Mouse (Mus musculus) liver, embryonic 14.5 days (tissue): ENCODE results near the gene Gatb. TPM values are rescaled to one million over a fixed set of nuclear protein-coding genes. Genes with fewer than 3 reads are reported as not detected.
"Not testable (repeated sequence)": the region's sequence is repeated elsewhere in the genome, so short reads cannot be mapped to it uniquely, and the experiment has no call there.

Source experiments
- ATAC-seq: fragments of 200-750 bp; cut with Nextera tagmentation; 2 replicates; pipeline ENCODE4 v1.8.0; 2017; ENCODE audit warnings: moderate number of reproducible peaks, mild to moderate bottlenecking, moderate library complexity; ENCODE audit not compliant: insufficient read depth
- DNase-seq, 3 experiments: peaks; one replicate each; pipeline ENCODE4 v3.0.0-alpha.2; 2012 to 2013; ENCODE audit warnings: low read depth in 3 of 3, low spot score in 3 of 3
- H3K27ac ChIP-seq: fragments of 300-500 bp; sonication (generic); 2 replicates; pipeline ENCODE4 v1.5.1; 2014; ENCODE audit warnings: moderate library complexity, mild to moderate bottlenecking, control low read depth, inconsistent platforms
- H3K27me3 ChIP-seq: fragments of 300-500 bp; sonication (generic); 2 replicates; pipeline ENCODE4 v1.6.1; 2014; ENCODE audit warnings: mild to moderate bottlenecking, low read length, moderate library complexity; ENCODE audit not compliant: control insufficient read depth, insufficient read depth
- H3K36me3 ChIP-seq: fragments of 300-500 bp; sonication (generic); replicated peaks from 2 replicates; pipeline ENCODE4 v1.6.1; 2014; ENCODE audit warnings: low read depth; ENCODE audit not compliant: control insufficient read depth, insufficient read depth
- H3K4me1 ChIP-seq, 2 experiments: fragments of 200-500 bp in 1 of 2; fragments of 300-500 bp in 1 of 2; sonication (generic) in 1 of 2; replicated peaks; 2 replicates each; pipeline ENCODE4 v1.6.1; 2012 to 2014; ENCODE audit warnings: antibody characterized with exemption in 1 of 2, inconsistent platforms in 1 of 2, low read length in 1 of 2; ENCODE audit not compliant: control insufficient read depth in 2 of 2, insufficient read depth in 2 of 2
- H3K4me2 ChIP-seq: fragments of 300-500 bp; sonication (generic); 2 replicates; pipeline ENCODE4 v1.6.1; 2014; ENCODE audit warnings: low read depth, mild to moderate bottlenecking, control low read depth, moderate library complexity
- H3K4me3 ChIP-seq, 2 experiments: fragments of 200-500 bp in 1 of 2; fragments of 300-500 bp in 1 of 2; sonication (generic) in 1 of 2; 2 replicates each; pipeline ENCODE4 v1.5.1; 2012 to 2014; ENCODE audit warnings: low read depth in 2 of 2, low read length in 2 of 2, mild to moderate bottlenecking in 2 of 2, control low read depth in 1 of 2, inconsistent platforms in 1 of 2, moderate library complexity in 1 of 2; ENCODE audit not compliant: insufficient read depth in 1 of 2
- H3K9ac ChIP-seq: fragments of 300-500 bp; sonication (generic); replicated peaks from 2 replicates; pipeline ENCODE4 v1.6.1; 2014; ENCODE audit warnings: mild to moderate bottlenecking, control low read depth, moderate library complexity
- H3K9me3 ChIP-seq: fragments of 300-500 bp; sonication (generic); 2 replicates; pipeline ENCODE4 v1.6.1; 2016; ENCODE audit warnings: low read length, mixed read lengths; ENCODE audit not compliant: control insufficient read depth
- CTCF ChIP-seq: IDR thresholded peaks from 2 replicates; pipeline ENCODE4 v1.5.1; 2016; ENCODE audit warnings: antibody characterized with exemption, low read depth, control low read depth
- EP300 ChIP-seq: IDR thresholded peaks from 2 replicates; pipeline ENCODE4 v1.6.1; 2016; ENCODE audit warnings: antibody characterized with exemption, low read depth
- WGBS: fragments of 180-500 bp; shearing (Covaris S2); extraction: QIAGEN DNeasy Blood & Tissue Kit; methylation state at CpG from one replicate; pipeline ENCODE4 v1.1.7; 2014; ENCODE audit not compliant: insufficient replicate concordance; 5-methylcytosine and 5-hydroxymethylcytosine counted together
- polyA plus RNA-seq, 2 experiments: library from polyadenylated mRNA; depleted of rRNA in 1 of 2; stranded (reverse) in 1 of 2; unstranded in 1 of 2; fragments of >200 nt; fragmentation: Nextera tagmentation in 1 of 2; extraction: Ambion mirVana in 1 of 2; gene quantifications; 2 replicates each; pipeline versions ENCODE4 v1.2.1 to v1.2.3; 2012 to 2014

Gene Gatb
- polyA plus RNA-seq, 2 experiments: 6.4 to 15.2 TPM

DNA sequence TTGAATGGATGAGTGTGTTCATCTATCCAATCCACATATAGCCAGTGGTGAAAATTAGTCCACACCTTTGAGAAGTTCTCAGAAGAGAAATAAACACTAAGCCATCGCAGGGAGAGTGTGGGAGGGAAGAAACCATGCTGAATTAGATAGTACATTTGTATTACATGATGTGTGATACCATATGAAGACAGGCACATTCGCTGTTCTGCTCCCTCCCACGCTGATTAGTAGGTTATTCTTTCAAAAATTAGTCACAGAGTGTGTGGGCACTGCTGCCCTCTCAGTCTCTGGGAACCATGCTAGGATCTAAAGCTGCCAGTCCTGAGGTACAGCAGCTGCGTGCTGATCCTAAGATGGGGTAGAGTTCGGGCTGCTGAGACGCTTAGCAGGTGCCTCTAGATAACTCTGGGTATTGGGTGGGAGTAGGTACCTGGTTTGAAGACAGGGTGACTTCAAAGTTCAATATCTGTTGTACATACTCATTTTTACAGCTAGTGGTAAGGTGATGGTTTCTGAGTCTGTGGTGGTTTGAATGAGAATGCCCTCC is 20.1 kb upstream of the Gatb start:
- no peak overlapping the region for H3K9ac ChIP-seq
- no peaks in the 10 kb centered on the region for H3K27me3 ChIP-seq
- no peak overlapping the region for H3K27ac ChIP-seq
- TF ChIP-seq CTCF (no peak), EP300 (no peak)
- DNase-seq: no peak
- no peak overlapping the region for H3K4me3 ChIP-seq
- WGBS: 70% methylated on average over 6 of the region's 6 CpGs
- no peak overlapping the region for H3K4me2 ChIP-seq
- ATAC-seq: no peak
- no peaks in the 10 kb centered on the region for H3K4me1 ChIP-seq
- H3K9me3 ChIP-seq: no peaks in the 10 kb centered on the region
- H3K36me3 ChIP-seq: no peaks in the 10 kb centered on the region

DNA sequence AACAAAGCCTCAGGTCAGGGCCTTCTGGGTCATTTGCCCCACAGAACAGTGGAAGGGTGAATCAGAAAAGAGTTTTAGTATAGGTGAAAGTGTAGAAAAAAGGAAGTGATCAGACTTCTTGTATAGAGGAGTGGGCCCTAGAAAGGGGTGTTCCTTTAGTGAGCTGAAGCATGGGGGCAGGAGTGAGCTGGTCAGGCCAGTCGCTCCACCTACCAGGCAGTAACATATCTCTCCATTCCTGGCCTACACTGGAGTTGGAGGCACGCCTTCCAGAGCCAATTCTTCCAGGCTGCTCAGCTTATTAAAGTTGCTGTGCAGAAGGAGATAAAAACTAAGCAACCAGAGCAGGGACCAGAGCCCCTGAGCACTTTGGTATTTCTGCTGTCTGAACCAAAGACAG is 9.3 kb upstream of the Gatb start:
- Histone ChIP-seq H3K4me1 (no peaks in the 10 kb centered on the region), H3K36me3 (no peaks in the 10 kb centered on the region), H3K9me3 (no peaks in the 10 kb centered on the region), H3K27ac (no peak overlapping the region), H3K4me2 (no peak overlapping the region), H3K27me3 (no peaks in the 10 kb centered on the region), H3K4me3 (no peak overlapping the region), H3K9ac (no peak overlapping the region)
- DNase-seq (no peak), ATAC-seq (no peak)
- TF ChIP-seq CTCF: no peak; the same call in 1 of the 2 replicates
- no peak for TF ChIP-seq EP300
- WGBS: 19% methylated on average over 2 of the region's 2 CpGs

DNA sequence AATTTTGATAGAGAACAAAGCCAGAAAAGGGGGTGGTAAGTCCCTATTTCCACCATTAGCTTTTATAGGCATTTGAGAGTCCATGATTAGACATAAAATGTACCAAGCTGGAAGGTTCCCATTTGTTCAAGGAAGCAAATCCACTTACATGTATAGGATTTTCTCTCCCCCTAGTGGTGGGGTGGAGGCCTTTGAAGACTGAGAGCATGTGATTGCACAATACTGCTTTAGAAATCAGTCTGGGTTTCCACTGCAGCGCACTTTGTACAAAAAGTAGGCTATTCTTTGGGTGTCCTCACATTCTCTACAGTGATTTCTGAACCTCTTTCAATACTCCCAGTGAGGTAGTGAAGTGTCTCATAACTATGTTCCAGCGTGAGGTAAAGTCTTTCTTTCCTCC is 2.6 kb upstream of the Gatb start:
- no peak overlapping the region for H3K27ac ChIP-seq
- ATAC-seq (no peak), DNase-seq (peak; percentile 42 to 50 (median 45))
- no peaks in the 10 kb centered on the region for H3K36me3 ChIP-seq
- H3K9ac ChIP-seq: no peak overlapping the region
- no peaks in the 10 kb centered on the region for H3K27me3 ChIP-seq
- H3K4me2 ChIP-seq: no peak overlapping the region
- H3K4me3 ChIP-seq: no peak overlapping the region
- WGBS: 54% methylated on average over 2 of the region's 2 CpGs
- peaks cover 3 to 7% of the 10 kb centered on the region in 2 experiments; a peak in 3 of 4 replicates for H3K4me1 ChIP-seq
- H3K9me3 ChIP-seq: no peaks in the 10 kb centered on the region
- TF ChIP-seq EP300: no peak
- TF ChIP-seq CTCF: peak; percentile 54

DNA sequence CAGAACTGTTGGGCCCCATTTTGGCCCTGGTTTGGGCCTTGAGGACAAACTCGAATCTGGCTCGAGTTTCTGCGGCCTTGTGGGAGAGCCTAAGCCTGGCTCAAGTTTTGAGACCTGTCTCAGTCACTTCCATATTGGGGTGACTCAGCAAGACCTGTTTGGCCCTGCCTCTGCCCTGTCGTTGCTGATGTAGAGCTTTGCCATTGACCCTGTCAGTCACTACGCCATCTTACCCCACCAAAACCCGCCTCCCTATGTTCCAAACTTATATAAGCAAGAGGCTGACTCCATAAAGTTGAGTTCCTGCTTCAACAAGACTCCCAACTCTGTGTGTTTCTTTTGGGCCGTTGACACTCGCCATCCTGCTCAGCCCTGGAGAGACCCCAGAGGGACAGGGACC is 1.4 kb upstream of the Gatb start:
- not testable (repeated sequence) for H3K27ac ChIP-seq, H3K4me3 ChIP-seq, ATAC-seq, H3K36me3 ChIP-seq, H3K27me3 ChIP-seq, H3K9ac ChIP-seq, DNase-seq, H3K4me1 ChIP-seq, H3K9me3 ChIP-seq
- H3K4me2 ChIP-seq: peak overlapping the region; percentile 68; the same call in 1 of the 2 replicates
- WGBS: 76% methylated on average over 8 of the region's 8 CpGs

DNA sequence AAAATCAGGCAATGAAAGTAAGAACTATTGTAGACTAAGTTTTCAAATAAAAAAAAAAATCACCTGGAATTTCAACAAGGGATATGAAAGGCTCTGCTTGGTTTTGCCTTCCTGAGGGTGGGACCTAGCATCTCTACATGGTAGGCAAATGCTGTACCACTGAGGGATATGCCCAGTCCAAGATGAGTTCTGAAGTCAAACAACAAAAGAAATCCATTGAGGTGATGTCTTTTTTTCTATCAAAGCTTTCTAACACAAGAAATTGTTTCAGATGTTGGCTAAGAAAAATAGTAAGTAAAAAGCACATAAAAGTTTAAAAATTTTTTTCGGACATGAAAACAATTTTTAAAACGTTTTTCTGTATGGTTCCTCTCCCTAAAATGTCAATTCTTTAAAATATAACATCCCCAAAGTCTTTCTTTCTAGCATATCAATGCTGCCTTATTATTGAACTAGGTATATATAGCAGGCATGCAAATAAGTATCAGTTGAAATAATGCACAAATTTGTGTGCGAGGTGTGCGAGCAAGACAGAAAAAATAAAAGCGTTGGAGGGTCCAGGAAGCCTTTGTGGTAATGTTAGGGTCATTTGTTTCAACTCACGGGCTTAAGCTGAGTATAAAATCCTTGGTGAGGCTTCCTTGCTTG is 579 bp upstream of the Gatb start:
- H3K4me1 ChIP-seq: peaks cover 3 to 7% of the 10 kb centered on the region in 2 experiments; a peak in 3 of 4 replicates
- H3K36me3 ChIP-seq: no peaks in the 10 kb centered on the region
- peak; percentile 9 for ATAC-seq
- H3K9ac ChIP-seq: peak overlapping the region; percentile 61
- no peak for TF ChIP-seq CTCF
- 0 out of 2 replicates have a peak, but pooled peaks have one; percentile 0 for TF ChIP-seq EP300
- peak overlapping the region; percentile 58 to 93 for H3K4me3 ChIP-seq
- H3K27me3 ChIP-seq: no peaks in the 10 kb centered on the region
- no peaks in the 10 kb centered on the region for H3K9me3 ChIP-seq
- H3K4me2 ChIP-seq: peak overlapping the region; percentile 68
- WGBS: 19% methylated on average over 6 of the region's 6 CpGs
- no peak overlapping the region for H3K27ac ChIP-seq
- DNase-seq: no peak
